Mouse (Mus musculus) heart, embryonic 14.5 days (tissue): ENCODE measurements around the gene Sprr2a2. TPM values are rescaled to one million over a fixed set of nuclear protein-coding genes. Genes with fewer than 3 reads are reported as not detected.
"Not testable (repeated sequence)": the region's sequence is repeated elsewhere in the genome, so short reads cannot be mapped to it uniquely, and the experiment has no call there.

Experiments
- ATAC-seq: fragments of 200-750 bp; cut with Nextera tagmentation; 2 replicates; pipeline ENCODE4 v1.8.0; 2017; ENCODE audit warnings: low read depth, moderate TSS enrichment; ENCODE audit not compliant: insufficient number of reproducible peaks, insufficient read depth, low FRiP score
- H3K27ac ChIP-seq, 2 experiments: fragments of 200-500 bp in 1 of 2; fragments of 300-500 bp in 1 of 2; sonication (generic) in 1 of 2; replicated peaks in 1 of 2; 2 replicates each; pipeline ENCODE4 v1.5.1; 2012 to 2014; ENCODE audit warnings: low read depth in 2 of 2, low read length in 2 of 2, control low read depth in 1 of 2, mild to moderate bottlenecking in 1 of 2, mixed read lengths in 1 of 2; ENCODE audit not compliant: control insufficient read depth in 1 of 2, insufficient read depth in 1 of 2
- H3K27me3 ChIP-seq: fragments of 300-500 bp; sonication (generic); 2 replicates; pipeline ENCODE4 v1.6.1; 2014; ENCODE audit warnings: mild to moderate bottlenecking, low read length, control low read depth; ENCODE audit not compliant: control insufficient read depth, insufficient read depth
- H3K36me3 ChIP-seq: fragments of 300-500 bp; sonication (generic); 2 replicates; pipeline ENCODE4 v1.6.1; 2014; ENCODE audit warnings: mild to moderate bottlenecking, control low read depth, low read length, mixed read lengths; ENCODE audit not compliant: control insufficient read depth, insufficient read depth
- H3K4me1 ChIP-seq, 2 experiments: fragments of 200-500 bp in 1 of 2; fragments of 300-500 bp in 1 of 2; sonication (generic) in 1 of 2; 2 replicates each; pipeline ENCODE4 v1.6.1; 2012 to 2014; ENCODE audit warnings: low read length in 2 of 2, control low read depth in 1 of 2, mixed read lengths in 1 of 2; ENCODE audit not compliant: control insufficient read depth in 2 of 2, insufficient read depth in 2 of 2
- H3K4me2 ChIP-seq: fragments of 300-500 bp; sonication (generic); 2 replicates; pipeline ENCODE4 v1.6.1; 2014; ENCODE audit warnings: mild to moderate bottlenecking, low read length
- H3K4me3 ChIP-seq, 2 experiments: fragments of 200-500 bp in 1 of 2; fragments of 300-500 bp in 1 of 2; sonication (generic) in 1 of 2; 2 replicates each; pipeline ENCODE4 v1.5.1; 2012 to 2014; ENCODE audit warnings: low read length in 2 of 2, mild to moderate bottlenecking in 2 of 2, control low read depth in 1 of 2, low read depth in 1 of 2, moderate library complexity in 1 of 2; ENCODE audit not compliant: control insufficient read depth in 1 of 2, insufficient read depth in 1 of 2
- H3K9ac ChIP-seq: fragments of 300-500 bp; sonication (generic); 2 replicates; pipeline ENCODE4 v1.6.1; 2014; ENCODE audit warnings: mild to moderate bottlenecking, low read length
- H3K9me3 ChIP-seq: fragments of 300-500 bp; sonication (generic); 2 replicates; pipeline ENCODE4 v1.6.1; 2016; ENCODE audit warnings: low read length, control low read depth; ENCODE audit not compliant: control insufficient read depth
- WGBS: fragments of 180-500 bp; shearing (Covaris S2); extraction: QIAGEN DNeasy Blood & Tissue Kit; methylation state at CpG from one replicate; pipeline ENCODE4 v1.1.7; 2014; 5-methylcytosine and 5-hydroxymethylcytosine counted together
- polyA plus RNA-seq: library from polyadenylated mRNA; unstranded; fragments of >200 nt; fragmentation: Nextera tagmentation; extraction: Ambion mirVana; gene quantifications from 2 replicates; pipeline ENCODE4 v1.2.1, GENCODE M21; 2014

The Sprr2a2 gene
- polyA plus RNA-seq, 1 experiment from 2014 or later, result 1.8 TPM

- H3K4me1 ChIP-seq, H3K4me2 ChIP-seq, H3K36me3 ChIP-seq, H3K9me3 ChIP-seq, H3K9ac ChIP-seq, H3K4me3 ChIP-seq, H3K27ac ChIP-seq, H3K27me3 ChIP-seq: not testable (repeated sequence)
- peak; percentile 42; the same call in 1 of the 2 replicates for ATAC-seq
- no CpG with 5 or more reads among the region's 8 CpGs for WGBS
Observed at GRCm38 (mm10) chr3:92219031-92219430, 3.3 kb downstream of the Sprr2a2 start.

GRCm38 (mm10) chr3:92223708-92224107 lies 8.0 kb downstream of the Sprr2a2 start:
- H3K4me3 ChIP-seq, H3K36me3 ChIP-seq, H3K9ac ChIP-seq, H3K4me1 ChIP-seq, H3K27me3 ChIP-seq, H3K9me3 ChIP-seq, H3K4me2 ChIP-seq, H3K27ac ChIP-seq: not testable (repeated sequence)
- peak; percentile 16; the same call in 1 of the 2 replicates for ATAC-seq

DNA sequence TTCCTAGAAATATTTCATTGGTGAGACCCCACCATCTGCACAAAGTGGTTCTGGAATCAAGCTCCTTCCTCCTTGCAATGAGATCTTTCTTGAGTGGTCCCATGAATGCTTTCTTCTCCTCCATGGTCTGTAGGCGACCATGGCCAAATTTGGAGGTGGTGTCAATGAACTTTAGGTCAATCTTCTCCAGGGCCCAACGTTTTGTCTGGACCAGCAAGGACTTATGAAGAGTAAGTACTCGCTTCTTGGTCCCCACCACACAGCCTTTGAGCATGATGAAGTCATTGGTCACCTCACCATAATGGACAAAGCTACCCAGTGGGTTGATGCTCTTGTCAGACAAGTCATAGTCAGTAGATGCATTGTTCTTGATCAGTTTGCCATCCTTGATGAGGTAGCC lies 11.7 kb downstream of the Sprr2a2 start:
- not testable (repeated sequence) for H3K4me3 ChIP-seq, ATAC-seq, H3K36me3 ChIP-seq, H3K4me2 ChIP-seq, H3K9ac ChIP-seq, H3K27me3 ChIP-seq, H3K4me1 ChIP-seq, H3K9me3 ChIP-seq, H3K27ac ChIP-seq
- WGBS, result 65% methylated on average over 3 of the region's 3 CpGs

DNA sequence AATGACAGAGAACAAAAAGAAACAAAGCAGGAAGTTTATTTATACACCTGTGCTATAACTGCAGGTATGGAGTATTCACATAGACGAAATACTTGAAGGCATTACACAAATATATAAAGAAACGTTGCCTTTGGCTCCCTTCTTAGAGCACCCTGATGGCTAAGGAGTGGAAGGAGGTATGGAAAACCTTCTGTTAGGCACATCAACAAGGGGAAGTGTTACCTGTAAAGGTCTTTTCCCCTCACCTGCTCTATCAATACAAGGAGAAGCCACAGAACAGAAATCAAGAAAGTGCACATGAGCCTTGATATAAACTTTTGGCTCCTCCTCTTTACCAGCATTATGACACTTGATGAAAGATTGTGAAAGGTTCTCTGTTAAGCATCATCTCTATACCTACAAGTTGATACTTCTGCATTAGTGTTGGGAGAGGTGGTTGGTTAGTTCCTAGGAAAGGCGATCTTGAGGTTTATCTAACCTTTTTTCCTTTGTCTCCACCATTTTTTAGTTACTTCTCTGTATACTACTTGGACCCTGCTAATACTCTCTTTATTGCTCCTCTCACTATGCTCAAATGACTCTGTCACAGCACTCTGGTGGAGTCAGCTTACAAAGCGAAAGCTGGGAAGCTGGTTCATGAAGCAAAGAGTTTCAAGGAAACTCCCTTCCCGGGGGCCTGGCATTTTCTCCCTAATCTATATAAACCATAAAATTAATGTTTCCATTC lies 20.9 kb downstream of the Sprr2a2 start:
- not testable (repeated sequence) for H3K9me3 ChIP-seq, H3K27me3 ChIP-seq, H3K4me3 ChIP-seq, H3K36me3 ChIP-seq, H3K9ac ChIP-seq, ATAC-seq, H3K4me2 ChIP-seq, H3K27ac ChIP-seq, H3K4me1 ChIP-seq
- WGBS, result no CpG with 5 or more reads among the region's 5 CpGs

DNA sequence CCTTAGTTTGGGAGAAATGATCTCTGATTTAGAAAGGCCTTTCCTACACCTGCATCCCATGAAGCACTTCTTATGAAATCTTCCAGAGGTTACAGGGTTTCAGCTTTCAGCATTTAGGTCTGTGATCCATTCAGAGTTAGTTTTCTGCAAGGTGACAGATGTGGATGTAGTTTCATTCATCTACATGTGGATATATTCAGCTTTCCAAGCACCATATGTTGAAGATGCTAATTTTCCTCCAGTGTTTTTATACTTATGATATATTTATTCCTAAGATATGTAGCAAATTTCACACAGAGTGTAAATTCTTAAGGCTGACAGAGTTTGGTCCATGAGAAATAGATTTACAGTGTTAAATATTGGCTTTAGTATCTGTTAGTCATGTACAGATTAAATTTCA lies 23.0 kb downstream of the Sprr2a2 start:
- not testable (repeated sequence) for H3K4me2 ChIP-seq, H3K9me3 ChIP-seq, H3K9ac ChIP-seq, H3K27ac ChIP-seq, H3K36me3 ChIP-seq, H3K4me3 ChIP-seq, H3K4me1 ChIP-seq, ATAC-seq, H3K27me3 ChIP-seq

GRCm38 (mm10) chr3:92239197-92239596 lies 23.5 kb downstream of the Sprr2a2 start:
- no CpG with 5 or more reads among the region's 1 CpGs for WGBS
- not testable (repeated sequence) for H3K36me3 ChIP-seq, H3K4me3 ChIP-seq, H3K27ac ChIP-seq, H3K9me3 ChIP-seq, ATAC-seq, H3K27me3 ChIP-seq, H3K9ac ChIP-seq, H3K4me1 ChIP-seq, H3K4me2 ChIP-seq

DNA sequence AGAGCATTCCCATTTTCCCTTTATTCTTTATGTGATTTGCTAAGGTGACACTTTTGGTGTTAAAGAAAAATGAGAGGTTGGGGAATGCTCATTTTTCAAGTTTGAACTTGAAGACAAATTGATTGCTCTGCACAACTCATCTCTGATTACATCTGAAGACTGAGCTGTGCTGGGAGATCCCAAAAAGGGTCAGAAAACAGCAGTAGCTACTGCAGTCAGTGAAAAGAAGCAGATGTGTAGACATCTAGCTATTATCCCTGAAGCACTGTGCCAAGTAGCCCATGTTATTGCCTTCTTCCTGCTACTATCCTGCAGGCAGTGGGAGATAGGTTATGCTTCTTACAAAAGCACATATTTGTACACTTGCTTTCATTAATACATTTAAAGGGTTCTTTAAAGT lies 29.1 kb downstream of the Sprr2a2 start:
- not testable (repeated sequence) for H3K27ac ChIP-seq, H3K4me1 ChIP-seq, H3K9me3 ChIP-seq, H3K27me3 ChIP-seq, H3K4me2 ChIP-seq, H3K9ac ChIP-seq, H3K4me3 ChIP-seq, H3K36me3 ChIP-seq, ATAC-seq

DNA sequence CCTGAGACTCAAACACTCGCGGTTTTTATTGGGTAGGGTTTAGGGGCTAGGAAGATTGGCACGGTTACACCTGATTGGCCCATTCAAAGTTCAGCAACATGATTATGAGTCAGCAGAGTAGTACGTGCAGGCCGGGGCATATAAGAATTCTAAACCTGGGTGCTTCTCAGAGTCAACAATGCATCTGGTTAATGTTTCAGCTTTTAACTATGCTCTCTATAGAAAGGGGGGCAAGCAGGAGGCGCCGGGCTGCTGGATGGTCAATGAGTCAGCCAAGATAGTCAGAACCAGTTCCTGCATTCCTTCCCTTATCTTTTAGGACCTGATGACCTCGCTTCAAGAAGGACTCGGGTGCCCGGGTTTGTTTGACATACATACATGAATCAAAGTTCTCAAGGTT lies 30.5 kb downstream of the Sprr2a2 start:
- H3K9me3 ChIP-seq, H3K27ac ChIP-seq, H3K27me3 ChIP-seq, H3K9ac ChIP-seq, H3K36me3 ChIP-seq, H3K4me3 ChIP-seq, H3K4me1 ChIP-seq, H3K4me2 ChIP-seq: not testable (repeated sequence)
- peak; percentile 42; the same call in 1 of the 2 replicates for ATAC-seq
- no CpG with 5 or more reads among the region's 10 CpGs for WGBS
